Mouse (Mus musculus): ENCODE results near the gene Acp6.

Acp6 gene

DNA sequence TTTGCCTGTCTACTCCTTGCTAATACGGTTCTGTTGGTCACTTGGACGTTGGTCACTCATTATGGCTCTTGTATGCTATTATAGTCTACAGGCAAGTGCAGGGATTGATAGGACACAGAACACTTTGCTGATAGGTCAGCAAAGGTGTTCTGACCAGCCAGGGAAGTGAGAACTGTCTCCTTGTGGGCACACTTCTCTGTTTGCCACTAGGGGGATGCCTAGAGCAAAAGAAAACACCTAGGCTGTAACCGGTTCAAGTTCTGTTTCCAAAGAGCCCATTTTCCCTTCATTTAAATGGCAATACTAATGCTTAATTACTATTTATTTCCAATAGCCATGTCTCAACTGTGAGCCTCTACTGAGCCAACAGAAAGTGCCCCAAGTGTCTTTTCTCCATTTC, 25.2 kb downstream of the Acp6 start:
- in situ Hi-C loops (cut with MboI; ENCODE audit: unreplicated experiment in 2 of 2): loop anchor here (10.0 kb wide), 1 partner anchor 401 kb away; no protein-coding TSS in a partner anchor

DNA sequence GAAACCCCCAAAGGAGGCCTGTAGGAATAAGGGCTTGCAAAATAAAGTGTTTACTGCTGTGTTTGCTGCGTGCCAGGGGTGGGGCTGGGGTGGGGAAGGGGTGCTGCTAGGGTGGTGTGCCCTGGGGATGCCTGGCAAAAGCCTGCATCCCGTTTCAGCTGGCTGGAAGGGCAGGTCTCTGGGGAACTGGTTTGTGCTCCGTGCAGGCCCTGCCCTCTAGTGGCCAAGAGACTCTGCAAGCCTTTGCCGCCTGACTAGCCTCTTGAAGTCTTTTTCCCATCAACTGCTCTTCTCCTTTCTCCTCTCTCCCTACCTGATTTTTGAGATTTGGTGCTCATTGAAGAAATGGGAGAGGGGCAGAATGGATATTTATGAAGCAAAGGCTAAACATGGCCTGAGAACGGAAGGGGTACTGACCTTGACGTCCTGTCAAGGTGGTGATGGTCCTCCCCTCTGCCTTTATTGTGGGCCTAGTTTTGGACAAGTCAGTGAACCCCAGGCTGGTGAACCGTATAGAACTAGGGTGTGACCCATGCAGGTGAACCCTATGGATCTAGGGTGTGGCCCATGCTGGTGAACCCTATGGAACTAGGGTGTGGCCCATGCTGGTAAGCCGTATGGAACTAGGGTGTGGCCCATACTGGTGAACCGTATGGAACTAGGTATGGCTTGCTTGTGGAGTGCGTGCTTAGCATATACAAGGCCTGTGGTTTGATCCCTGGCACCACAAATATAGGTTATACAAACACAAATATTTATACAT, 26.7 kb downstream of the Acp6 start:
- in situ Hi-C loops (cut with MboI; ENCODE audit: unreplicated experiment in 2 of 2): loop anchor here (5.0 to 10.0 kb wide), 4 partner anchors 98 to 400 kb away; no protein-coding TSS in a partner anchor

DNA sequence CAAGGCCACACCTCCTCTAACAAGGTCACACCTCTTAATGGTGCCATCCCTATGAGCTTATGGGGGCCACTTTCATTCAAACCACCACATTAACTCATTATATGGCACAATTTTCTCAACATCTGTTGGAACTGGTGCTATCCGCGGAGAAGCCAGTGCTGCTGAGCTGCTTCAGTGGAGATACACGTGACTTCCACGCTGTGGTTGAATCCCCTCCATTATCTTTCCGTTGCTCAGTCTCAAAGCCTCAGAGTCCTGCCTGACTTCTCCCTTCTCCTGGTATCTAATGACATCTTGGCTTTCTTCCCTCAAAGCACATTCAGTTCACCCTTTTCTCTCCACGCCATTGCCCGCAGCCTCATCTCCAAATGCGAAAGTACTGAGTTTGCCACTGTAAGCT, 38.0 kb downstream of the Acp6 start:
- in situ Hi-C loops (cut with MboI; ENCODE audit: unreplicated experiment in 2 of 2): no loop called here

DNA sequence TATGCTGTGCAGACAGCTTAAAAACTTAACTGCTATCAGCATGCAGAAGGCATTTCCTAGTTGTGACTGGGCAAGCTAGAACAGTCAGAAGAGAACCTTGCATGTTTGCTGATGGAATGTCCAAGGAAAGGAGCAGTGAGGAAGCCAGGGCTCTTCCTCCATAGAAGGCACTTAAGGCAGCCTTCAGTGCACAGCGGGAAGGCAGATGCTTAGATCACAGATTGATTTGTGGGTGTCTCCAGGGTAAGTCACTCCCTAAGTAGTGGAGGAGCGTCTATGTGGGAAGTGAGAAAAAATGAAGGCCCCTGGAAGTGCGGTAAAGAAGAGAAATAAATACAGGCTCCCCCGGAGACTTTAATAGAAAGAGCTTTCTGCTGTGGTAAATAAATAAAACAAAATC, 40.7 kb downstream of the Acp6 start:
- in situ Hi-C loops (cut with MboI; ENCODE audit: unreplicated experiment in 2 of 2): no loop called here

DNA sequence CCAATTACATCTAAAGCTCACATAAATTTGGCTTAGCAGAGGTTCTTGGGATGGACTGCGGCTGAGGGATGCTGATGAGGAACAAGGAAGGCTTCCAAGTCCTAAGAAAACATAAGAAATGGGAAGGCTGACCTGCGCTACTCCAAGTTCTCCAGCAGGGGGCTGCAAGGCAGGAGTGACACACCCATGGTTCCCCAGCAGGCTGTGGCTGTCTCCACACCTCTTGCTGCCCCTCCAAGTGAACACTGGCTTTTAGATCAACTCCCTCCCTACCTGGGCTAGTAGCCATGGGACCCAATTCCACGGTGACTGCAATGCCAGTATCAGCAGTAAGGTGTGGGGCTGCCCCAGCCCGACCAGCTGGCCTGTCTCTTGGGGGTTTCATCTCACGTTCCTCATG, 43.4 kb downstream of the Acp6 start:
- in situ Hi-C loops (cut with MboI; ENCODE audit: unreplicated experiment in 2 of 2): no loop called here

DNA sequence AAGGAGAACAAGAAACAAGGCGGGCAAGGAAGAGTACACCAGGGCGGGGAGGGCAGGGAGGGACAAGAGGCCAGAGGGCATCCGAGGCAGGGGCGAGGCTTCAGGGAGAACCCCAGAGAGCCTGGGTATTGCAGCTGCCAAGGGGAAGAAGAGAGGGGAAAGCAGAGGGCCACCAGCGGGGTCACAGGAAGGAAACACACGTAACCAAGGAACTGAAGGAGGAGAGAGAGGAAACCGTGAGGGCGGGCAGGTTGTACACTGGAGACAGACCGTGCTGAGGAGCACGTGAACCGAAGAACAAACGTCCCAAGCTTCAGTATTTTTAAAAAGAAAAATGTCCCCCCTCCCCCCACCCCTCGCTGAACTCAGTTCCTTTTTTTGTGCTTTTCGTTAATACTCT, 45.3 kb downstream of the Acp6 start:
- in situ Hi-C loops (cut with MboI; ENCODE audit: unreplicated experiment in 2 of 2): no loop called here

DNA sequence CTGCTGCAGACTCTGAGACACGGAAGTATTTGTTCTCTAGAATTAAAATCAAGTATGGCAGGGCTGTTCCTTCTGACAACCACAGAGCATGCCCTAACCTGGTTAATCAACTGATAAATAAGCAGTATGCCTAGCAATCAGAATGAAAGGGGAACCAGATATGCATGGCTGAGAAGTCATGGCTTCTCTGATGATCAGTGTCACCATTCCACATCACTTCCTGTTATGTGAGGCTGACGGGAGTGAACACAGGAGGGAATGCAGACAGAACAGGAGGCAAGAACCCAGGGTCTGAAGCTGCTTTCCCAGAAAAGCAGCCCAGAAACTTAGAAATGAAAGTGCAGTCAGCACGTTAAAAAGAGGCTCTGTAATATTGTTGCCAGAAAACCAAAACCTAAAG, 47.9 kb downstream of the Acp6 start:
- in situ Hi-C loops (cut with MboI; ENCODE audit: unreplicated experiment in 2 of 2): no loop called here

DNA sequence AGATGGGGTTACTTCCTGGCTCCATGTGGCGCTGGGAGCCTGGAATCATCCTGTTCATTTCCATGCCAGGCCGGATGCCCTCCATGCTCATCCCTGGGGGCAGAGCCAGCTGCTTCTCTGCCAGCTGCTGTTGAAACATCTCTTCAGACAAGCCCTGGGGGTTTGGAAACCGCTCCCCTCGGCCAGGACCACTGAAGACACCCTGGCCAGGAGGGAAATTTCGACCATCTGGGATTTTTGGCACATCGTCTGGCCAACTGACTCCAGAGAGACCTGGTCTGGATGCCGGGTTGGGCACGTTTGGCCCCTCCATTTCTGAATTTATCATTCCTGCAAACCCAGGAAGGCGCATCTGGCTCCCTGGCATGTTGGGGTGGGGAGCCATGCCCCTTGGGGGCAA, 50.8 kb downstream of the Acp6 start:
- in situ Hi-C loops (cut with MboI; ENCODE audit: unreplicated experiment in 2 of 2): no loop called here

DNA sequence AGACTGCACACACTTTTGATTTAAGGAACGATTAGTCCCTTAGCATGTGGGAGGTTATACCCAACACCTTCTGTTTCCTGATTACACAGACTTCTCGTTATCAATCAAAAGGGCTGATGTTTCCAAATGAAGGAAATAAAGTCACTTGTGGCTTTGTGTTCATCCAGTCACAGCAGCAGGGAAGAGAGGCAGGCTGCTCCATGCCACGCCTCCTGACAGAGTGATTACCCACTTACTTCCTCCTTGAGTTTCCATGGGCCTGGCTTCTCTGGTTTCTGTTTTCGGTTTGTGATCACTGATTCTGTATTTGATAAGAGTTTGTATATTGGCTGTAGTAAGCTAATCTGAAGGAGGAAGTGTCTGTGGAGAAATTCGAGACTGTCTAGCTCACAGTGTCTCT, 52.6 kb downstream of the Acp6 start:
- in situ Hi-C loops (cut with MboI; ENCODE audit: unreplicated experiment in 2 of 2): no loop called here

DNA sequence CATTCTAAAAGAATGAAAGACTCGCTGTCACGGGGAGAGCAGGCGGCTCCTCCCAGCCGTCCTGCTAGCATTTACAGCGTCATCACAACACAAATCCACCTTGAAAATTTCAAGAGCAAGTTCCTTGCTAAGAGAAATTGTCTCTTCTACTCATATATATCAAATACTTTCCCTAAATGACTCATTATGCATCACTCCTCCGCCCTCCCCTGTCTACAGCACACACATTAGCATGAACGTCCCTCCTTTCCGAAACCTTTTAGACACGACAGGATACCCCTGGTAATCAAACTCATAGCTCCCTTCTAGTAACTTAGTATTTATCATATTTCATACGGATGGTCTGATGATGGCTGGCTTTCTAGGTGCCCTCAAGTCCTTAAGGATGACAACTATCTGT, 55.3 kb downstream of the Acp6 start:
- in situ Hi-C loops (cut with MboI; ENCODE audit: unreplicated experiment in 2 of 2): no loop called here

DNA sequence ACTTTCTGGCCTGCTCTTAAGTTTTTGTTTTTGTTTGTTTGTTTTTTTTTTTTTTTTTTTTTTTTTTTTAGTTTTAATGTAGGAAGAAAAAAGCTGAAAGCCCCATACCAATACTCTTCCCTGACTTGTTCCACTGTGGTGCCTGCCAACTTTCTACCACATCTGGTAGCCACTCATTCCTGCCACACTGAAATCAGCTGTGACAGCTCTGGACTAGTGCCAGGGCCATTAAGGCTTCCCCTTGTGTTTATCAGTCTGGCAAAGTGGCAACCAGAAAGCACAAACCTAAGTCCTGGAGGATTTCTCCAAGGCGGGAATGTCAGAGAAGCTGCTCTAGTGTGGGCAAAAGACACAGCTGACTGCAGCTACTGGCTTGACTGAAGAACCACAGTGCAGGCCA, 55.9 kb downstream of the Acp6 start:
- in situ Hi-C loops (cut with MboI; ENCODE audit: unreplicated experiment in 2 of 2): no loop called here

DNA sequence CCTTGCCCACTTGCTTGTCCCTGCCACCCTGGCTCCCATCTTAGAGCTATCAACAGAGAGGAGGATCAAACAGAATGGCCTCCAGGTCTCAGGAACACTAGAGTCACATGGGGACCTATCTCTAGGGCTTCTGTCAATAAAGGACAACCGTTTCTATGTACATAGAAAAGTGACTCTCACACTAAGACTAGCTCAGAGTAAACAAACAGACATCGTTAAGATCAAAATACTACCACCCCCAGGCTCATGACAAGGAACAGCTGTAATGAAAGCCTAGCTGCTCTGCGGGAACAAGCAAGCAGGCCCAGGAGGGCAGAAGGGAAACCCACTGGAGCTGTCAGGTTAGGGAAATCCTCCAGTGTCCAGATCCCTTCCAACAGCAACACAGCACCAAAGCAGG, 56.9 kb downstream of the Acp6 start:
- in situ Hi-C loops (cut with MboI; ENCODE audit: unreplicated experiment in 2 of 2): no loop called here

DNA sequence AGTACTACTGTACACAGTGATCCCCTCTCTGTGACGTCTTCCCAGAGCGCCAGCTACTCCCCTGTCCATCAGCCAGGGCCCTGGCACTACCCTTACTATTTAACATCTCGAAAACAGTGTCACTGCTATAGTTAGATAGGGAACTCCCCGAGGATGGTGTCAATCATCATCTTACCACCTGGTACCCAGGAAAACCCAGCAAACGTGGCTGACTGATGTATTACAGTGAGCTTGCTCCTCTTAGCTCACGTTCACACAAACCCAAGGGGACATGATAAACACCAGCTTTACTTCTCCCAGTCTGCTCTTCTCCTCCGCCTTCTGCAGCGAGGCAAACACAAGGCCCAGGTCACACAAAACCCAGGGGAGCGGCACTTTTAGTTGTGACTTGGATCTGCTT, 64.7 kb downstream of the Acp6 start:
- in situ Hi-C loops (cut with MboI; ENCODE audit: unreplicated experiment in 2 of 2): no loop called here

DNA sequence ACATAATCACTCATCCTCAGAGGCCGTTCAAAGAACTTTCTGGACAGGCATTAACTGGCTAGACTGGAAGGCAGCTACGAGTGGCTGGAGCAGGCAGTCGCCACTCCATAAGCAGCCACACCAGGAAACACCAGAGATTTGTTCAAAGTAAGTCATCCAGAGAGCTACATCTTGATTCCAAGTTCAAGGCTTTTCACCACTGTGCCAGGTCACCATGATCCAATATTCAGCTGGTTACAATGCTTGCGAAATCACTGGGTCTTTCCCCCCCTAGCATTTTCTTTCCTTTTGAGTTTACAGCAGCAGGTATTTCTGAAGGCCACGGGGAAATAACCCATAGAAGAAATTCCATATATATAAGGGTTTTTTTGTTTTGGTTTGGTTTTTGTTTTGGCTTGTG, 66.7 kb downstream of the Acp6 start:
- in situ Hi-C loops (cut with MboI; ENCODE audit: unreplicated experiment in 2 of 2): no loop called here

DNA sequence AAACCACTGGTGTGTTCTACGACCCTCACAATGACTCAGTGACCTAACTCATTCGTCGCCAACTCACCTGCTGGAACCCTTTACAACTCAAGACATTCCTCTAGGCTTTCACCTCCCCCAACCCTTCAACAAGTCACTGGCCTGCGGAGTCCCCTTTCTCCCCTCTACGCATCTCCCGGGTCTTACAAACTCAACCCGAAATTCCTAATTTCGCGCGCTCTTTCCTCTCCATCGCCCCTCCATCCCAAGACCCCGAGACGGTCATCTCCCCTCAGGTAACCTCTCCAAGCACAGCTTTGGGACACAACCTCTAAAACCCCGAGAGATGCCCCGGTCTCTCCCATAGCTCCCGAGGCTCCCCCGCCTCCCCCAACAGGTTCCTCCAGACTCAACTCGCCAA, 68.1 kb downstream of the Acp6 start:
- in situ Hi-C loops (cut with MboI; ENCODE audit: unreplicated experiment in 2 of 2): no loop called here

Measured in v-Abl transformed pro-B cells (cell line).